Mouse (Mus musculus) kidney, embryonic 14.5 days (tissue): ENCODE results near the gene Gm36210. TPM values are rescaled to one million over a fixed set of nuclear protein-coding genes. Genes with fewer than 3 reads are reported as not detected.

ENCODE experiments used
- polyA plus RNA-seq: library from polyadenylated mRNA; unstranded; fragments of >200 nt; fragmentation: Nextera tagmentation; extraction: Ambion mirVana; gene quantifications from 2 replicates; pipeline ENCODE4 v1.2.1, GENCODE M21; 2014

The Gm36210 gene
- polyA plus RNA-seq, 1 experiment from 2014 or later: 0.22 TPM

Other genes starting within 250 kb of the Gm36210 start
- gene Ppp6r1, start 247.5 kb downstream of the Gm36210 start, polyA plus RNA-seq: 8.3 and 10.2 TPM in 2 replicates
- 113 and 140 TPM in 2 replicates for gene Hspbp1, start 221.4 kb downstream of the Gm36210 start, polyA plus RNA-seq
- gene Brsk1, start 215.9 kb downstream of the Gm36210 start, polyA plus RNA-seq: 1.9 and 3.0 TPM in 2 replicates
- gene Tmem150b, start 181.3 kb downstream of the Gm36210 start, polyA plus RNA-seq: 0.14 TPM in 1 of 2 replicates, not detected in the other
- gene Kmt5c, start 166.4 kb downstream of the Gm36210 start, polyA plus RNA-seq: 59.3 and 69.2 TPM in 2 replicates
- gene Cox6b2, start 153.4 kb downstream of the Gm36210 start, polyA plus RNA-seq: 47.1 and 62.7 TPM in 2 replicates
- not detected in 2 replicates for gene Fam71e2, start 135.2 kb downstream of the Gm36210 start, polyA plus RNA-seq
- 0.31 TPM in 1 of 2 replicates, not detected in the other for gene Il11, start 123.7 kb downstream of the Gm36210 start, polyA plus RNA-seq
- gene Tmem190, start 123.6 kb downstream of the Gm36210 start, polyA plus RNA-seq: 0.63 TPM in 1 of 2 replicates, not detected in the other
- gene Tmem238, start 116.9 kb downstream of the Gm36210 start, polyA plus RNA-seq: 6.9 and 8.2 TPM in 2 replicates
- 251 and 292 TPM in 2 replicates for gene Rpl28, start 113.6 kb downstream of the Gm36210 start, polyA plus RNA-seq
- gene Ube2s, start 93.9 kb downstream of the Gm36210 start, polyA plus RNA-seq: 465 and 546 TPM in 2 replicates
- gene Shisa7, start 61.8 kb downstream of the Gm36210 start, polyA plus RNA-seq: 0.89 and 1.1 TPM in 2 replicates
- gene Isoc2b, start 36.3 kb downstream of the Gm36210 start, polyA plus RNA-seq: 4.5 and 8.3 TPM in 2 replicates
- 0.95 and 1.3 TPM in 2 replicates for gene Isoc2a, start 29.4 kb downstream of the Gm36210 start, polyA plus RNA-seq
- 4.5 and 5.2 TPM in 2 replicates for gene Zfp628, start 8.7 kb upstream of the Gm36210 start, polyA plus RNA-seq
- 3.1 and 3.6 TPM in 2 replicates for gene Nat14, start 15.5 kb upstream of the Gm36210 start, polyA plus RNA-seq
- 1.1 and 2.5 TPM in 2 replicates for gene Ssc5d, start 19.3 kb upstream of the Gm36210 start, polyA plus RNA-seq
- 0.43 TPM in 1 of 2 replicates, not detected in the other for gene Sbk2, start 57.9 kb upstream of the Gm36210 start, polyA plus RNA-seq
- 0.06 TPM in 1 of 2 replicates, not detected in the other for gene Sbk3, start 64.7 kb upstream of the Gm36210 start, polyA plus RNA-seq
- gene Zfp579, start 89.6 kb upstream of the Gm36210 start, polyA plus RNA-seq: 36.6 and 41.6 TPM in 2 replicates
- 11.7 and 12.3 TPM in 2 replicates for gene Zfp524, start 107.9 kb upstream of the Gm36210 start, polyA plus RNA-seq
- 46.5 and 48.6 TPM in 2 replicates for gene Fiz1, start 108.2 kb upstream of the Gm36210 start, polyA plus RNA-seq
- gene Gm44973, start 109.0 kb upstream of the Gm36210 start, polyA plus RNA-seq: 1.1 and 3.4 TPM in 2 replicates
- 9.9 and 10.0 TPM in 2 replicates for gene Zfp865, start 113.9 kb upstream of the Gm36210 start, polyA plus RNA-seq
- 23.2 and 25.5 TPM in 2 replicates for gene Ccdc106, start 114.0 kb upstream of the Gm36210 start, polyA plus RNA-seq
- not detected in 2 replicates for gene 4632433K11Rik, start 127.6 kb upstream of the Gm36210 start, polyA plus RNA-seq
- 3.8 and 5.0 TPM in 2 replicates for gene Zfp784, start 131.9 kb upstream of the Gm36210 start, polyA plus RNA-seq
- gene Zfp580, start 145.0 kb upstream of the Gm36210 start, polyA plus RNA-seq: 43.6 and 56.2 TPM in 2 replicates
- gene U2af2, start 155.6 kb upstream of the Gm36210 start, polyA plus RNA-seq: 120 and 148 TPM in 2 replicates
- 53.2 and 63.8 TPM in 2 replicates for gene Epn1, start 173.7 kb upstream of the Gm36210 start, polyA plus RNA-seq
- gene Rfpl4, start 210.4 kb upstream of the Gm36210 start, polyA plus RNA-seq: not detected in 2 replicates
- gene Rasl2-9, start 219.4 kb upstream of the Gm36210 start, polyA plus RNA-seq: 0.28 and 0.43 TPM in 2 replicates
- gene Vmn1r55, start 243.2 kb upstream of the Gm36210 start, polyA plus RNA-seq: not detected in 2 replicates